Mouse (Mus musculus): ENCODE measurements around the gene Awat2.
A peak's percentile ranks its signal among the peaks of the same experiment; 100 is the strongest.
"Not testable (repeated sequence)": the region's sequence is repeated elsewhere in the genome, so short reads cannot be mapped to it uniquely, and the experiment has no call there.

Awat2 gene

DNA sequence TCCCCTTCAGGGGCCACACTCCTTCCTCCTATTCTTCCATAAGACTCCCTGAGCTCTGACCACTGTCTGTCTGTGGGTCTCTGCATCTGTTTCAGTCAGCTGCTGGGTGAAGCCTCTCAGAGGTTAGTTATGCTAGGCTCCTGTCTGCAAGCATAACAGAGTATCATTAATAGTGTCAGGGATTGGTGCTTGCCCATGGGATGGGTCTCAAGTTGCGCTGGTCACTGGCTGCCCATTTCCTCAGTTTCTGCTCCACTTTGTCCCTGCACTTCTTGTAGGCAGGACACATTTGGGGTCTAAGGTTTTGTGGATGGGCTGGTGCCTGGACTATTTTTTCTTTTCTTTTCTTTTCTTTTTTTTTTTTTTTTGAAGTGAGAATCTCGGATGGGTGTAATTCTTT is at the start of gene Awat2:
Gene Awat2 (minus strand): TSS at position 101 of the 400 bp plus-strand sequence.
- DNase-seq (ENCODE audit: low spot score in 2 of 2): not testable (repeated sequence)

DNA sequence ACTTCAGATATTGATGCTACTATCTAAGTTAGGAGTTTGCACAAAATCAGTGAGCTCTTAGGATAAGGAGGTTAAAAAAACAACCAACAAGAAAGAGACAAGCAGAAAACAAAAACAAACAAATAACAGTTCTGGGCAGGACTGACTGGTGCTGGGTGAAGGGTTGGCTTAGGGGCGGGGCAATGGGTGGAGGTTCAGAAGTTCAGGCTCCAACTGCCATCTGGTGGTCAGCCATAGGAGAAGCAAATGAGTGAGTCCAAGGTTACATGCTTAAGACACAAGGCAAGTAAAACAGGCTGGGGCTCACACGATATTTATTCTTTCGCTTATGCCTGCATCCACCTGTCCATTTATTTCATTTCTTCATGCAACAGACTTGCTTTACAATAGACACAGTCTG is 37.8 kb upstream of the Awat2 start:
- peak; percentile 23 to 51 for DNase-seq (ENCODE audit: low spot score in 2 of 2)

DNA sequence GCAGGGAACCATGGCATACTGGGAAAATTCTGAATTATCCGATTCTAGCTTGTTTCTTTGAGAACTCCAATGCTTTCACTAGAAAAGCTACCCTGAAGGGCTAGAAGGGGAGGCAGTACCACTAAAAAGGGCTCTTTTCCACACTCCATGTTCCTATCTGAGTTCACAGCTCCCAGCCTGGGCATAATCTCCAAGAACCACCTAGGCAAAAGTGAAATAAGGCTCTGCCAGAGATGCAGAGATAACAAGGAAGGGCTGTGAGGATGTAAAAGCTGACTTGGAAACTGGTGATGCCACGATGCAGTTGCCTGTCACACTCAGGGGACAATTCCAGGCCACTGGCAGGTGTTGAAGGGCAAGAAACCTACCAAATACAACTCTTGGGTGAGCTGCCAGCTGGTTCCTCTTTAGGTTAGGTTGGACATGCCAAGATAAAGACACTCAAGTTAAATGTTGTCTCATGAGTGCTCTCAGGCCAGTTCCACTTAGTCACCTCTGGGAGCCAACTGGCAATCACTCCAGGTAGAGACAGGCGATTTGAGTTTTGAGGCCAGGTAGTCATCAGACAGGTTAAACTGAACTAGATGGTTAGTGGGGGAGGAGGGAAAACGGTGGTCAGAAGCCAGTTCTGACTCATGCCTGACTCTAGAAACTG is 33.2 kb upstream of the Awat2 start:
- no peak for DNase-seq (ENCODE audit: low spot score in 2 of 2)

DNA sequence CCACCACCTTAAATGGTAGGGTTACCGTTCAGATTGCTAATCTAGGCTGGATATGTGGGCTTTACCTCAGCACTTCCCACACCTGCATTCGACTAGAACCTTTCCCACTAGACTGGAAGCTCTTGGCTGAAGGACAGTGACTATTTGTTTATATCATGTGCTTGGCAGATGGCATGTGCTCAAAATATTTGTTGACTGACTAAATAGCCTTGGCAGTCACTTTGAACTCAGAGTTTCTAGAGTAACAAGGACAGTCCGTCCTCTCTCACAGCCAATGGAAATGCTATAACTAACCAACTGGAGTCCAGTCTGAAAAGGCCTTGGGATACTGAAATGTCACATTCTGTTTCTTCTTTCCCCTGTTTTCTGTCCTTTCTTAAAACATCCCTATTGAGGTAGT is 29.0 kb upstream of the Awat2 start:
- no peak for DNase-seq (ENCODE audit: low spot score in 2 of 2)

DNA sequence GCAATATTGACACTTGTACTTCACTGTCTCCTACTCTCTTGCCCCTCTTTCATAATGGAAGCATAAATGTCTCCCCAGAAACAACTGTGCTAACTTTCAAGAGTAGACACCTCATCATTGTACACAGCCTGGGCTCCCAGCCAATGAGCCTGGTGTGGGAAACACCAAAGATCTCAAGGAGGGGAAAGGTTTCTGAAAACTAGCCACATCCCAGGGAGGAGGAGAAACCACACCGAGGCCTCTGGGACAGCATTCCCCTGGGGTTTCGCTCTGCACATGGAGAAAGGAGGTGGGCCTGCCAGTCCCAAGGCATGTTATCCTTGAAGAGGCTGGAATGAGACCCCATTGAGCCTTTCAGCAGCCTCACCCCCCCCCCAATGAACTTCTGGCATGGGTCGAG is 27.6 kb upstream of the Awat2 start:
- DNase-seq (ENCODE audit: low spot score in 2 of 2): no peak

DNA sequence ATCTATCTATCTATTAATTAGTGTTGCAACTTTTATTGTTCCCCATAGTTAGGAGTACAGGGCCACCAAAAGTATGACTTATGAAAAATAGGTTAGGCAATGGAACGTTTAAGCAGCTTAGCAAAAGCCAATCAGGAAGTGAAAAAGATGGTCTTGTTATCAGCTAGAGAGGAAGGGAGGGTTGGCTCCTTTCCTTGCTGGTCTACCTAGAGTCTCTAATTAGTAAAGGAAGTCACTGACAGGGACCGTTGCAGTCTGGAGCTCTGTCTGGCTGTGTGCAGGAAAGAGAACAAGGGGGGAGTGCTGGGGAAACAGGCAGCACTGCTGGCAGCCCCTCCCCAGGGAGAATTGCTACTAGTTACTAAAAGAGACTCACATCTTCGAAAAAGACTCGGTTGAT is 25.5 kb upstream of the Awat2 start:
- no peak for DNase-seq (ENCODE audit: low spot score in 2 of 2)

DNA sequence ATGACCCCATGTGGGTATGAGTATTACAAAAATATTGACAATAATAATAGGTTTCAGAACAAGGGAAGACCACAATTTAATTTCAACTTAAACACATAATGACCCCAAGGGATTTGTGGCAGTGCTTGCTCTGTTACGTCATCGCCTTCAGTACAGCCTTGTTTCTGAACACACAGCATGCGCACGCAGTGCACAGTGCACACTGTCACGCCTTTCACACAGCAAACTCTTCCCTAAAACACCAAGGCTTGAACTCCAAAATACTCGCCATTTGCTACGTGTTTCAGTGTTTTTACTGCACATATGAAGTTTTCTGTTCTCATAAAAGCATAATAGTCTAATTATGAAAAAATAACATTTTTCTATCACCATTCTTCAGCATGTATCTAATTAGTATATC is 1.0 kb upstream of the Awat2 start:
- DNase-seq (ENCODE audit: low spot score in 2 of 2): no peak

DNA sequence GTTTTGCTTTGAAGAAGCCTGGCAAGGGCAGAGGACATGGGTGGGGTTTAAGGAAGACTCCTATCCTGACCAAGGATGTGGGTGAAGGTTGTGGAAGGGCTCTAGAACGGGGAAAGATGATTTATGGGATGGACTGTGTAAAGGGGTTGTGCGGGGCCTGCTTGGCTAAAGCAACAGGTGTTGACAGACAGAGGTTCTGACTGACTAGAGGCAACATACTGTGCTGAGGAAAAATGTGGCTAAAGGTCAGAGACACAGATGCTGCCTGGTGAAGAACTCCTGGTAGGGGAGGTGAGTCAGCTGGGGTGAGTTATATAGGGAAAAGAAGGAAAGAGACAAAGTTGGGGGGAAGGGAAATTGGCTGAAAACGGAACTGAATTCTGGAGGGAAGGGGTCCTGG is 10.2 kb downstream of the Awat2 start:
- no peak for DNase-seq (ENCODE audit: low spot score in 2 of 2)

DNA sequence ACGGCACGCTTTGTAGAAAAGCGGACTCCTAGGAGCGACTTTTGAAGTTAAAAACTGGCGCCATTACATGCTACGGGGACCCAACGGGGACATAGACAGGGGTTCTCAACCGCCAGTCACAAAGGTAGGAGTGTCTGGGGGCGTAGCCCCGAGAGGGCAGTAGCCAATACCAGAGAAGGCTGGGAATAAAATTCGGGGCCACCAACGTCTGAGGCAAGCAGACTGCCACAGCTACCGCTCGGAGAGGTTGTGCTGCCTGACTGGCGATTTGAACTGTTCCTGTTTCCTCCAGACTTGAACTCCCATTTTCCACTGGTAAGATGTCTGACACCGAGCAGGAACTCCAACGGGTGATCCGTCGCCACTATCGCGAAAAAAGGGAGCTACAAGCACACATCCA is 13.8 kb downstream of the Awat2 start, which contains the start of gene Otud6a:
Gene Otud6a (plus strand): TSS at position 321 of the 400 bp plus-strand sequence.
- DNase-seq (ENCODE audit: low spot score in 2 of 2): no peak

DNA sequence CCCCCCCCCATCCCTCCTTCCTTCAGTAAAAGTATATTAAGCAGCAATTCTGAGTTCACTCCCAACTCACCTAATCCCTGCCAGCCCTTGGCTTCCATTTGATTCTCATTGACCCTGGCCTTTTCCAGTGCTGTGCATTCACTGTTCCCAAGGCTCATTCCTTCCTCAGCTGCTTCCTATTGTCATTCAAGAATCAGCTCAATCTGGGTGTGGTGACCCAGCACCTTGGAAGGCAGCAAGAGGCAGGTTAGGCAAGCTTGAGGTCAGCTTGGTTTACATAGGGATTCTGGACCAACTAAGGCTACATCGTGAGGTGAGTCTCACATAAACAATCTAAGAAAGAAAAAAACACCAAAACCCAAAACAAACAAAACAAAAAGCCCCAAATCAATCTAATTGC is 33.3 kb downstream of the Awat2 start:
- no peak for DNase-seq (ENCODE audit: low spot score in 2 of 2)

DNA sequence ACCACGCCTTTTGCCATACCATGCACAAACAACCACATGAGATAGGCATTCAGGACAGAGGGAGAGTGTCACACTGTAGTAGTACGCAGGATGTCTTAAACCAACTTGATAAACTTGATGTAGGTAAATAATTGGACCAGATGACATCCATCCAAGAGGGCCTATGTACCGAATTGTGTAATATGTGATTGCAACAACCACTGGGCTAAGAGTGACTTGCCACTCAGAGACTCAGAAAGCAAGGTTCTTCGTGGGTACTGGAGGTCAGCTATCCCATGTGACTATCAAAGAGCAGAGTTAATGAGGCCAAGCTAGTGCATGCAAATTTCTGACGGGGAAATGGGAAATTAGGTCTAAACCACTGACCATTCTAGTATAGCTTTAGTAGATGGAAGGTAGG is 40.9 kb downstream of the Awat2 start:
- DNase-seq (ENCODE audit: low spot score in 2 of 2): no peak

DNA sequence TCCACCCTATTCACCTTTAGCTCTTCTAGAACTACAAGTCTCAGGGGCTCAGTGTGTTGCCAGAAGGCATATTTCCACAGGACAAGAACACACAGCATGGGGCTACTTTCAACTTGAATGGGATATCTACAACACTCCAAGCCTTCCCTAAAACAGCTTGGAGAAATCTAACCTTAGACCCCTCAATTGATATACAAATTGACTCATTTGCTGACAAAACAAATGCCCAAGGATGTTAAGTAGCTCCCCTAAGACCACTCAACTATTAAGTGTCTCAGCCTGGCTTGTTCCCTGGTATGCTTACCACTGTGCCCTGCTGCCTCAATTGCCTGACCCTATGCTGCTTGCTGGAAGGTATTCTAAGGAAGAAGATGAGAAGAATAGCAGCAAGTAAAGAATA is 41.6 kb downstream of the Awat2 start:
- DNase-seq (ENCODE audit: low spot score in 2 of 2): no peak

DNA sequence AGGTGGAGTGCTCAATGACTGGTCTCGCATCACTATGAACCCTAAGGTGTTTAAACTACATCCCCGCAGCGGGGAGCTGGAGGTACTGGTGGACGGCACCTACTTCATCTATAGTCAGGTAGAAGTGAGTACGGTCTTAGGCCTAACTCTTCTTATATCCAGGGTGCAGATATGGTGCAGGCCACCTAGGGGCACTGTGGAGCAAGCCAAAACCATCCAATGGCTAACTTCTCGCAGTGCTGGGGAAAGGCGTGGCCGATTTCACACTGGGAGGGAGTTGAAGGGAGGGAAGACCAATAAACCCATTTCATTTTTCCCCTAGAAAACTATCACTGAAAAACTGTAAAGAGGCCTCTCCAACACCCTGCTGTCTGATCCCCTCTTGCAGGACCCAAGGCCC is 47.5 kb downstream of the Awat2 start:
- DNase-seq (ENCODE audit: low spot score in 2 of 2): peak in 1 of 2 experiments; percentile 3

DNA sequence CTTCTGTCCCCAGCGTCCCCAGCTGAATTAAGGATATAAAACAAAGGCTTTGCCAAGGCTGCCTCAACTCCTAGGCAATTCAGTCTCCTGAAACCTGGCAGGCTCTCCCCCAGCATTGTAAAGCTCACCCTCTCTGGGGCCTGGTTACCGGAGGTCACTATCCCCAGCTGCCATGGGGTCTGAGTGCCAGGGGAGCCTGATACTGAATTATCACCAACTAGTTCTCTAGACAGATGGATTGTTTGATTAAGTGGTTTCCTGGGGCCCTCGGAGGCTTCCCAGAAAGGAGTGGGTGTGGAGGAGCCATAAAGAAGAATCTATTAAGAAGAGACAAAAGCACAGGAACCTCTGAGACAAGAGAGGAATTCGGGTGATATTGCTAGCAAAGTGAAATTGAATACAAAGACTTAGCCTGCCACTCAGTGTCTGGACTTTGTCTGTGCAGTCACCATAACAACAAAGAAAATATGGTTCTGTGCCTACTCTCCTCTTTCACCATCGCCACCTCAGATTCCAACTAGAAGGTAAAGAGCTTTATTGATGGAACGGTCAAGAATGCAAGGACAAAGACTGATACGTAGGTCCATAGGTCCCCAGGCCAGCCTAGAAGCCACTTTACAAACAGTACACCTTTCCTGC is 48.2 kb downstream of the Awat2 start:
- DNase-seq (ENCODE audit: low spot score in 2 of 2): no peak

DNA sequence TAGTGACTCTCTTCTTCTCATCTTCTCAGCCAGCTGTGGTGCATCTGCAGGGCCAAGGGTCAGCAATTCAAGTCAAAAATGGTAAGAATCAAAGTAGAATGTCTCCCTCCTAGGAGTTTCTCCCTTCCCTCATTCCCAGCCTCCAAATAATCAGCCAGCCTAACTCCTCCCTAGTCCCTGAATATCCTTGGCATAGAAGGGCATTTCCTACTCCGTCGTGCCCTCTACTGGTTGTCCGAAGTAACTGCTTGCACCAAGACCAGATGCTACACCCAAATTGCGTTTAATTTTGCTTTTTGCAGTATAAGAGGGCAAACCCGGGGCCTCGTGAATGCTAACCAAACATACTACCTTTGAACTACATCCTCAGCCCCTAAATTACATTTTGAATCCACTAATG is 50.2 kb downstream of the Awat2 start:
- peak; percentile 2 to 3 for DNase-seq (ENCODE audit: low spot score in 2 of 2)

DNA sequence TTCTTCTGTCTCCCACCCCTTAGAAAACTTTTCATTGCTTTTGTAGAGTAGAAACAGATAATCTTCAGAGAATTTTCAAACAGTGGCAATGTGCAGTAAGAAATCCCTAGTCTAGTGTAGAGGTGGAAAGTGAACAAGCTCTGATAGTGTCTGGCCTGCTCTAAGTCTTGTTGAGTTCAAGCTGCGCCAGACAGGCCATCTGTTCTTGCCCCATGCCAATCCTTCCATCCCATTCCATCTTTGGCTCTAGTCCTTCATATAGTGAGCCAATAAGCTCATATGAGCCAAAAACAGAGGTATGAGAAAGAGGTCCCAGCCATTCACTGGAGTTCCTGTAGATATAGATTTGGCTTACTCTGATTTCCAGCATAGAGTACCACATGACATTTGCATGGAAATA is 52.6 kb downstream of the Awat2 start:
- no peak for DNase-seq (ENCODE audit: low spot score in 2 of 2)

DNA sequence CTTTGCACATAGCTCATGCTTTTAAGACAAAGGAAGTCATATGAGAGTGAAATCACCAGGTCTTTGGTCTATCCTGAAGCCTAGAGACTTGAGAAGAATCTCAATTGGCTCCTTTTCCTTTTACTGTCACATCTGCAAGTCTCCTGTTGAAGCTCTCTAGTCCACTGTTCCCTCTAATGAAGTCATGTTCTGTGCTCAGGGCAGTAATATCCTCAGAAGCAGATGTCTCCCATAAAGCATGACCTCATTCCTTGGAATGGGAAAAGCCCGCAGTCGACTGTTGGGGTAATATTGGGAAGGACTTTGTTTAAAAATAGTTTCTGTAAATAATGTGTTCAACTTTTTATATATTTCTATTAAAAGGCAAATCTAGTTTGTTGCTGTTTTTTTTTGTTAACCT is 85.5 kb downstream of the Awat2 start:
- no peak for DNase-seq (ENCODE audit: low spot score in 2 of 2)
